Mouse (Mus musculus) heart, postnatal 0 days (tissue): ENCODE measurements around the gene Bicdl2.

Experiments
- CTCF ChIP-seq: IDR thresholded peaks from 2 replicates; pipeline ENCODE4 v1.5.1; 2016; ENCODE audit warnings: antibody characterized with exemption, control low read depth, low read depth
- EP300 ChIP-seq: IDR thresholded peaks from 2 replicates; pipeline ENCODE4 v1.6.1; 2016; ENCODE audit warnings: antibody characterized with exemption, low read depth

DNA sequence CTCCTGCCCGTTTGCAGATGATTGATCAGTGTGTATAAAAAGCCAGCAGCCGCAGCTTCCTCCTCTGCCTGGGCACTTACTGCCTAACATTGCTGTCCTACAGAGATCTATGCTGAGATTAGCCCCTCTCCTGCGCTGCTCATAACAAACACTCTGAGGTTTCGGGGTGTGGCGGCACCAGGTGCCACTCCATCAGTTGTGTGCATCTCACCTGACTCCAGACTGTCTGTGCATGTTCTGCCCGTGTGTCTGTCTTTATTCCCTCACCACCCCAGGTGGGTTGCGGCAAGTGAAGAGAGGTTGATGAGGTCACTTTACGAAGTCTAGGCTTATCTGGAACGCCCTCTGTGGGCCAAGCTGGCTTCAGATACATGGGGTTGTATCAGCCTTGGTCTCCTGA lies 43.2 kb upstream of the Bicdl2 start:
- TF ChIP-seq CTCF (no peak), EP300 (no peak)
